Mouse (Mus musculus) macrophage (primary cell): Measurements from ENCODE around the gene Smok3b. TPM values are rescaled to one million over a fixed set of nuclear protein-coding genes. Genes with fewer than 3 reads are reported as not detected.

ENCODE experiments used
- H3K27ac ChIP-seq: fragments of 350-480 bp; formaldehyde crosslinking; 2 replicates; pipeline ENCODE4 v1.9.0; 2021
- H3K36me3 ChIP-seq: fragments of 350-480 bp; formaldehyde crosslinking; 2 replicates; pipeline ENCODE4 v1.9.0; 2021; ENCODE audit errors: inconsistent target
- H3K4me3 ChIP-seq: fragments of 350-480 bp; formaldehyde crosslinking; 2 replicates; pipeline ENCODE4 v1.9.0; 2021; ENCODE audit errors: inconsistent target
- H3K79me2 ChIP-seq: fragments of 350-480 bp; formaldehyde crosslinking; 2 replicates; pipeline ENCODE4 v1.9.0; 2021; ENCODE audit errors: inconsistent target
- WGBS: methylation state at CpG from one replicate; pipeline ENCODE4 v1.1.7; 2026; ENCODE audit warnings: inconsistent platforms; ENCODE audit not compliant: missing documents; 5-methylcytosine and 5-hydroxymethylcytosine counted together
- polyA plus RNA-seq: library from polyadenylated mRNA; stranded (reverse); fragments of 250-400 nt; gene quantifications from 3 replicates; pipeline ENCODE4 v1.2.4, GENCODE M21; 2018; ENCODE audit warnings: inconsistent platforms

The Smok3b gene
- polyA plus RNA-seq, 1 experiment from 2014 or later = not detected

DNA sequence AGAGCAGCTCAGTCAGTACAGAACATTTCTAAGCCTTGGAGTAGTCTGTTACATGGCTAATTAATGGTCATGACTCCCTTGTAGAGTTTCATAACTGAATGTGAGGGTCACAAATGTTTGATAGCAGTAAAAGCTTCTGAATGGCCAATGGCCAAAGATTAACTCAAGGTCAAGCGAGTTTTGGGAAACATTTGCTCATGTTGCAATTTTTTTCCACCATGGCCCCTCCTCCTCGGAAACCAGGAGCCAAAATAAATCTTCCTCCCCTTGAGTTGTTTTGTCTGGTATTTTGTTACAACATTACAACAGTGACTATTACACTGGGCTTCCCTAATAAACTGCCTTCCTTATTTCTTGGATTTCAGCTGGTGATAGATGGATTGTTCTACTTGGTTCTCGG is 54.5 kb downstream of the Smok3b start:
- no peaks in the 10 kb centered on the region for H3K79me2 ChIP-seq
- 76% methylated on average over 3 of the region's 3 CpGs for WGBS
- no peak overlapping the region for H3K4me3 ChIP-seq
- H3K36me3 ChIP-seq = no peaks in the 10 kb centered on the region
- no peak overlapping the region for H3K27ac ChIP-seq

DNA sequence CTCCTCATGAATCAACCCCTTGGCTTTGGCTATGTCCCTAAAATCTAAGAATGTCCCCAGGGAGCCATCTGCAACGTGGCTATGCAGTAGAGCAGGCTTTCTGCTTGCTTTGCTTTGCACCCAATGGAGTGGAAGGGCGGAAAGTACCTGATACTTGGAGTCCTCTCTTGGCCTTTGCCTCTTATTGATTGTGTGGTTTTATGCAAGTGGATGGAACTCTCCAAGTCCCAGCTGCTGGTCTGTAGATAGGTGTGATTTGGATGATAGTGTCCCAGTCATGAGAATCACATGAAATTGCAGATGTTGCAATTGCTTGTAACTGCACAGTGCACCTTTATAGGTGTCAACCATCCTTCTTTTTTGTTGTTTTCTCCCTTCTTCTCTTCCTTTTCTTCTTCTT is 54.9 kb downstream of the Smok3b start:
- WGBS = 53% methylated on average over 2 of the region's 2 CpGs
- Histone ChIP-seq H3K4me3 (no peak overlapping the region), H3K27ac (no peak overlapping the region), H3K79me2 (no peaks in the 10 kb centered on the region), H3K36me3 (no peaks in the 10 kb centered on the region)

DNA sequence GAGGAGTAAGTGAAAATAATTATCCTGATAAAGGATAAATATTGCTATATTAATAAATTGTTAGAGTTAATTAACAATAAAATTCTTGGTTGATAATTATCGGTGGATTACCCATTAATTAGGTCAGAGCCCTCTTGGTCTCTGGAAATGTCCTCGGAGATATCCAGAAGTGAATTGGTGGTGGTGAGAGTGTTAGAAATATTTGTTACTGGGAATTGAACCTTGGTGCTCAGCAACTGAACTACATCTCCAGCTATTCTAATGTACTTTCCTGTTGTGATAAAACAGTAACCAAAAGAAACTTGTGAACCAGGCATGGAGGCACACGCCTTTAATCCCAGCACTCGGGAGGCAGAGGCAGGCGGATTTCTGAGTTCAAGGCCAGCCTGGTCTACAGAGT is 59.2 kb downstream of the Smok3b start:
- Histone ChIP-seq H3K79me2 (peaks cover 6% of the 10 kb centered on the region), H3K4me3 (no peak overlapping the region), H3K27ac (no peak overlapping the region), H3K36me3 (no peaks in the 10 kb centered on the region)
- WGBS = 93% methylated on average over 5 of the region's 5 CpGs

DNA sequence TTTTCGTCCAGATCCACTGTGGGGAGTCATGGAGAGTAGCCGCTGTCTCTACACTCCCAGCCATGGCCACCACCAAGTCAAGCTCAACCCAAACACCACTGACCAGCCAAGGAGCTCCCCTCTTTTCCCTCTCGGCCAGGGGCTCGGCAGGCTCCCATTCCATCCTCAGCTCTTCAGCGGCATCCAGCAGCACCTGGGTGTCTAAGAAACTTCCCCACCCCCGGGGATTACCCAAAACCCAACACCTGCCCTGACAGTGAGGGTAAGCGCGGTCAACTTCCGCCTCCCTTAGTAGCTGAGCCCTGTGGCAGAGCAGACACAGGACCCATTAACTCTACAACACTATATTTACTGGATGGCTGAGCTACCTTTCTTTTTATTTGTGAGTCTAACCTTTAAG is 60.2 kb downstream of the Smok3b start:
- no peak overlapping the region for H3K27ac ChIP-seq
- H3K79me2 ChIP-seq = peaks cover 16% of the 10 kb centered on the region
- H3K36me3 ChIP-seq = no peaks in the 10 kb centered on the region
- 87% methylated on average over 9 of the region's 9 CpGs for WGBS
- no peak overlapping the region for H3K4me3 ChIP-seq

DNA sequence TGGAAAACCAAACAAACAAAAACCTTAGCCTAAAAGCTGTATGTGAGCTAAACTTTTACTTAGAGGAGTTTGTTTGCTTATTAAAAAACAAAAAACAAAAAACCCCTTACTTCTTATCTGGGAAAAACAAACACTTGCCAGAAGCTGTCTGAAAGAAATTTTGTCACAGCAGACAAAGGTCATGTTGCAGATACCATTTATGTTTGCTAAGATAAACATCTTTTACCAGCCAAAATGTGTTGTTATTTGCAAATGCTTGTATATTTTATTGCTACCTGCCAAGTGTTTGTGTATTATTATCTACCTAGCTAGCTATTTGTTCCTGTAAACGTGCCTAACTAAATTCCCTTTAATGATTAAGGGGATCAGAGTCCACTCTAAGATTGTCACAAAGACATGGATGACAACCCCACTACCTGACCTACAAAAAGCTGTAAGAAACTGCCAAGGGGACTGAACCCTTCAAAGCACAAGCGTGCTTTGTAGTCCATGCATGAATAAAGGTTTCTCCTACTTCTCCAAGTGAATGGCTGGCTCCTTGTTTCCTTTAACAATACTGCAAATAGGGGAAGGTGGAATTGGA is 62.2 kb downstream of the Smok3b start:
- H3K27ac ChIP-seq = no peak overlapping the region

DNA sequence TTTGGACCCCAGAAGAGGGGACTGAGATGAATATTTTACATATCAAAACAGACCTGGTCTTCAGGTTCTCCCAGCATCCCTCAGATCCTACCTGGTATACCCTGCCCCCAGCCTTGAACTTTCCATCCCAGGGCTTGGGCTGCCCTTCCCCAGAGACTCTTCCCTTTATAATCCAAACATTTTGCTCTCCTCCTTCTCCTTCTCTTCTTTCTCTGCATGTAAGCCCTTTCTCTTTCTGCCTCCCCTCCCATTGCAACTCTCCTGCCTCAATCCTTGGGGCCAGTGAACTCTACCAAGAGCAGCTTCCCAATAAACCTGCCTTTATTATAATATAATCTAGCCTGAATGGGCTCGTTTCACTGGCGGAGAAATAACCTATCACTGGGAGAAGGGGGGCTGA is 62.7 kb downstream of the Smok3b start:
- peaks cover 41% of the 10 kb centered on the region for H3K79me2 ChIP-seq
- no peak overlapping the region for H3K27ac ChIP-seq
- 100% methylated on average over 2 of the region's 2 CpGs for WGBS
- no peak overlapping the region for H3K4me3 ChIP-seq
- H3K36me3 ChIP-seq = no peaks in the 10 kb centered on the region

More for the DNA sequence above, 62.2 kb downstream of the Smok3b start:
- Histone ChIP-seq H3K4me3 (no peak overlapping the region), H3K79me2 (peaks cover 36% of the 10 kb centered on the region), H3K36me3 (no peaks in the 10 kb centered on the region)
- 85% methylated on average over 2 of the region's 2 CpGs for WGBS

DNA sequence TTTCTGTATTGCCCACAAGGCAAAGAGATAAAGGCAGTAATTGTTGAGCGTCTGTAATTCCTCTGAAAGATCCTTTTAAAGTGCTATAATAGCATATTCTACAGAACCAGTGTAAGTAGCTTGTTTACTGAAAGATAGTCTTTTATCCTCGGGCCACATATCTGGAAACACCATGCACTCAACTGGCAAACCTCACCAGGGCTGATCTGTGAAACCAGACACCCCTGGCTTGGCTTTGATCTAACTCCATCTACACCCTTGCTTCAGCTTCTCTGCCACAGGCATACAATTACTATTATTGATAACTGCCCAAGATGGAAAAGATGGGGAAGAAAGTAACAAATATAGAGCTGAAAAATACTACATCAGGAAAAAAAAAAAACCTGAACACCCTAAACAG is 63.3 kb downstream of the Smok3b start:
- 41% methylated on average over 2 of the region's 2 CpGs for WGBS
- Histone ChIP-seq H3K79me2 (peaks cover 47% of the 10 kb centered on the region), H3K27ac (no peak overlapping the region), H3K4me3 (peak overlapping the region; percentile 93), H3K36me3 (no peaks in the 10 kb centered on the region)

DNA sequence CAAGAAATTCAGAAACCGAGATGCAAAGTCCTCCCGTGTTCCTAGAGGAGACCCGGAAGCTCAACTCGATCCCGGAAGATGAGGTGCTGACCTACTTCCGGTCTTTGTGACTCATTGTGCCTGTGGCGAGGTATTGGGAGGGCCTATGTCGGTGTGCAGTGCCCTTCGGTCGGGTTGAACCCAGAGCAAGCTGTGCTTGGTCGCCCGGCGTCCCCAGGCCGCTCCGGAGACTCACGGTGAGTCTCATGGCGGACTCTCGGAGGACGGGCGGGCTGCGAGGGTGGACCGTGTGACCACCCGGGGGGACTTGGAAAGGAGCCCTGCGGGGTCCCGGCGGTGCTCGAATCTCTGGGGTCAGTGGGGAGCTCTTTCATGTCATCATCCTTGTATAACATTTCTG is 63.8 kb downstream of the Smok3b start, which contains the start of gene Zkscan1:
Zkscan1 (plus strand) TSS at position 89 of the 400 bp plus-strand sequence.
- 0% methylated on average over 27 of the region's 27 CpGs for WGBS
- peak within 1 kb of the TSS; percentile 93 for H3K4me3 ChIP-seq

DNA sequence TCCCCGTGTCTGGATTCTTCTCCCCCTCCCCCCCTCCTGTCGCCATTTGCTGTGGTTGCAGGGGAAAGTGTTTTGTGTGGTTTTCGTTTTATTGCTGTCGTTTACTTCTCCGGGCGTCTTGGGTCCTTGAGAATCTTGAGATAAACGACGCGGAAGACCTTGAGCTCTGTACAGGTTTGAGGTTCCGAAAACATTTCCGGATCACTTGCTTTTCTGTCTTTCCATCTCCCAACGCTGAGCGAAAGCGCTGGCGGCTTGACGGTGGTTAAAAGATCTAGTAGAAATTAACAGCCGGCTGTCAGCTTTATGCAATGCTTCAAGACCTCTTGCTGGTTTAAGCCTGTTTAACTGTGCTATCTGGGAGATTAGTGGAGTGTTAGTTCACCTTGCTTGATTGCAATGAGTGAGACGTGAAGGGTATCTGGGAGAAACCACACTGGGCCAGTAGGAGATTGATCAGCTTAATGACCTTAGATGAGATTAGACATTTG is 64.2 kb downstream of the Smok3b start:
- Histone ChIP-seq H3K36me3 (no peaks in the 10 kb centered on the region), H3K79me2 (peaks cover 56% of the 10 kb centered on the region), H3K27ac (peak overlapping the region; percentile 62), H3K4me3 (peak overlapping the region; percentile 93)
- WGBS = under 1% methylated on average over 18 of the region's 18 CpGs

More for the DNA sequence above, 63.8 kb downstream of the Smok3b start, which contains the start of gene Zkscan1:
- H3K27ac ChIP-seq = peak within 1 kb of the TSS; percentile 62
- peaks cover 52% of the 10 kb centered on the region for H3K79me2 ChIP-seq
- H3K36me3 ChIP-seq = no peaks in the 10 kb centered on the region

DNA sequence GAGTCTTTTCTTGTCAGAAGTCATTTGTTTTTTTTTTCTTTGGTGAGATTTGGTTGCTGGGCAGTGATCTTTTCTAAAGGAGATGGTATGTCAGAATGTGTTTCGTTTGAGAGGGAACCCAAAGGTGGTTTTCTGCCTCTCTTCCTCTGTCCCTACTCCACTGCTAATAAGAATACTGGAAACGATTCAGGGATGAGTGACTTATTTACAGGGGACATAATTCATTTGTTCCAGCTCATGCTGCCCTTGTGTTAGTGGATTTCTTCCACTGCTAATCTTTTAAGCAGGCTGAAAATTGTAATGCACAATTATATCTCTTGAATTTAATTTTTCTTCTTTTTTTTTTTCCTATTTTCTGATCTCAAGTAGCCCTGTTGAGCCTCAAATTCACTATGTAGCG is 65.6 kb downstream of the Smok3b start:
- peaks cover 70% of the 10 kb centered on the region for H3K79me2 ChIP-seq
- H3K36me3 ChIP-seq = no peaks in the 10 kb centered on the region
- no peak overlapping the region for H3K27ac ChIP-seq
- H3K4me3 ChIP-seq = no peak overlapping the region
- WGBS = 97% methylated on average over 3 of the region's 3 CpGs

DNA sequence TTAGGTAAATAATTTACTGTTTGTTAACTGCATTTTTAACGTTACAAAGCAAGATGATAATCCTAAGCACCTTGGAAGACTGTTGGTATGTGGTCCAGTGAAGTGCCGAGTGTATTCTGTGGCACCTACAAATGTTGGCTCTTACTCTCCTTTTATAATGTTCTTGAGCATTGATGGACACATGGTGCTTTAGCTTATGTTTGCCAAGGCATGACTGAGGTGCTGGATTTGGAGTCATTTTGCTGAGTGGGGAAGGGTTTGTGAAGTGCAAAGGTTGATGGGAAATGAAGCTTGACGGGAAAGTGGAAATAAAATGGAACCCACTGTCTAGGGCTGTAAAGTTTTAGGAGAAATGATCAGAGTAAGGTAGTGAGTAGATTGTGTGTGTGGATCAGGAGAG is 67.1 kb downstream of the Smok3b start:
- Histone ChIP-seq H3K27ac (no peak overlapping the region), H3K79me2 (peaks cover 85% of the 10 kb centered on the region), H3K36me3 (peaks cover 9% of the 10 kb centered on the region), H3K4me3 (no peak overlapping the region)
- 93% methylated on average over 3 of the region's 3 CpGs for WGBS

DNA sequence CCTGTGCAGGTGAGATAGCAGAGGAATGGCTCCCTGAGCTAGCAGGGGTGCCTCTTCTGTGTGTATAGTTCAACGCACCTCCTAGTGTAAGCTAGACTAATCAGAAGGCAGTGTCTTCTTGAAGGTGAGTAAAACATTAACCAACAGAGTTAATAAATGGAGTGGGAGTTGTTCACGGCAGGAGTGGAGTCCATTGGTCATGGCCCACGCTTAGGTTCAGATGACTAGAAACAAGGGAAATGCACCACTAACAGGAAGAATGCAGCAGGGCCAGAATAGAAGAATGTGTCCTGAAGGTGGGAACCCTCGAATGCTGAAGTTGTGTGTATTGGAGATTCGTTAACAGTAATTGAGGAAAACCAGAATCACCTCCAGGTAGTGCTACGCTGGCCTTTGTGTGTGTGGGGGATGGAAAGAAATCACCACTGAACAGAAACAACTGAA is 67.9 kb downstream of the Smok3b start:
- H3K36me3 ChIP-seq = peaks cover 15% of the 10 kb centered on the region
- H3K27ac ChIP-seq = no peak overlapping the region
- no peak overlapping the region for H3K4me3 ChIP-seq
- 90% methylated on average over 6 of the region's 6 CpGs for WGBS
- H3K79me2 ChIP-seq = peaks cover 91% of the 10 kb centered on the region

DNA sequence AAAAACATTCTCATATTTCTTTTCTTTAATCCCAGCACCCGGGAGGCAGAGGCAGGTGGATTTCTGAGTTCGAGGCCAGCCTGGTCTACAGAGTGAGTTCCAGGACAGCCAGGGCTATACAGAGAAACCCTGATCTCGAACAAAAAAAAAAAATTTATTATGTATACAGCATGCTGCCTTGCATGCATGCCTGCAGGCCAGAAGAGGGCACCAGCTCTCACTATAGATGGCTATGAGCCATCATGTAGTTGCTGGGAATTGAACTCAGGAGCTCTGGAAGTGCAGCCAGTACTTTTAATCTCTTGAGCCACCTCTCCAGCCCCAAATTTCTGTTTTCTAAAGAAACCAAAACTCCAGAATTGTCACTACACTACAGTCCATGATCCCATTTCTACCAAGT is 69.0 kb downstream of the Smok3b start:
- WGBS = 69% methylated on average over 3 of the region's 3 CpGs
- Histone ChIP-seq H3K36me3 (peaks cover 25% of the 10 kb centered on the region), H3K27ac (no peak overlapping the region), H3K79me2 (peaks cover 92% of the 10 kb centered on the region), H3K4me3 (no peak overlapping the region)

DNA sequence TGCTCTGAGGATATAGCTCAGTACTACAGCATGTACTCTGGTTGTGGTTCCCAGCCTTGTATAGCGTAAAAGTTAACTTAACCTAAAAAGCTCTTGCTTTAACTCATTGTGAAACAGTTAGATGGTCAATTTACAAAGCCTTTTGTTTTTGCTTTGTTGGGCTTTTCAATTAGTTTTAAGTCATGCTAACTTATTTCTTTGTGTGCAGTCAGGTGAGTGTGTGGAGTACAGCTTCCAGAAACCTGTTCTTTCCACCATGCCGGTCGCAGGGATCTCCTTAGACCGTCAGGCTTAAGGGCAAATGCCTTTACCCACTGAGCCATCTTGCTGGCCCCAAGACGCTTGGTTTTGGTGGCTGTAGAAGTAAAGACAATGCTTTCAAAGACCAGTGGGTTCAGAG is 69.5 kb downstream of the Smok3b start:
- H3K27ac ChIP-seq = no peak overlapping the region
- peaks cover 89% of the 10 kb centered on the region for H3K79me2 ChIP-seq
- H3K36me3 ChIP-seq = peaks cover 25% of the 10 kb centered on the region
- no peak overlapping the region for H3K4me3 ChIP-seq
- 99% methylated on average over 5 of the region's 5 CpGs for WGBS

DNA sequence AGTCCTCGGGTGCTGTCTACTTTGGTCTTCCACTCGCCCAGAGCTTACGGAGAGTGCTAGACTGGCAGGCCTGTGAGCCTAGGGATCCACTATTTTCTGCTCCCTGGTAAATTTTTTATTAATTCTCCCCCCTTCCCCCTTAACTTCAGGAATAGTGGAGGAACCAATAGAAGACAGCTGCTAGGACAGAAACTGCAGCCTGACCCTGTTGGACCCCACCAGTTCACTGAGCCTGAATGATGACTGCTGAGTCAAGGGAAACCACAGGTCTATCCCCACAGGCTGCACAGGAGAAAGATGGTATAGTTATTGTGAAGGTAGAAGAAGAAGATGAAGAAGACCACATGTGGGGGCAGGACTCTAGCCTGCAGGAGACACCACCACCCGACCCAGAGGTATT is 71.5 kb downstream of the Smok3b start:
- peaks cover 45% of the 10 kb centered on the region for H3K36me3 ChIP-seq

DNA sequence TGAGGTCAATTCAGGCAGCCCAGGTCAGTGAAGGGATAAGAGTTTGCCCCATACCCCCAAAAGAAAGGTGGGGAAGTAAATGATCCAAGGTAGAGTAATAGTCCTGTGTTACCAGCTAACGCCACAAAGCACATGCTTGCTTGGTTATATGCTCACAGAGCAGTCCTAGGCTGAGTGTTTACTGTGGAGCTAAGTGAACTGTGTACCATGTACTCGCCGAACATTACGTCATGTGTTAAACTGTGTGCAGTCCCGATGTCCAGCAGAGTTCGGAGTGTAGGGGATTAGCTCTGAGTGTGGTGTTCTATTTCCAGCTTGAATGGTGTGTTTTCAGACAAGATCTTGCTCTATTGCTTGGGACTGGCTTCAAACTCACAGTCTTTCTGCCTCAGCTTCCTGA is 73.2 kb downstream of the Smok3b start:
- H3K79me2 ChIP-seq = peaks cover 54% of the 10 kb centered on the region
- no peak overlapping the region for H3K4me3 ChIP-seq
- 95% methylated on average over 6 of the region's 6 CpGs for WGBS
- H3K36me3 ChIP-seq = peaks cover 62% of the 10 kb centered on the region
- no peak overlapping the region for H3K27ac ChIP-seq

More for the DNA sequence above, 71.5 kb downstream of the Smok3b start:
- peaks cover 71% of the 10 kb centered on the region for H3K79me2 ChIP-seq
- WGBS = 93% methylated on average over 4 of the region's 4 CpGs
- no peak overlapping the region for H3K27ac ChIP-seq
- no peak overlapping the region for H3K4me3 ChIP-seq
